Mouse (Mus musculus) right cerebral cortex, adult 18-20 months (tissue): ENCODE measurements around the gene Stab1.

Source experiments
- DNase-seq: peaks from one replicate; pipeline ENCODE4 v3.0.0; 2022; ENCODE audit warnings: mixed read lengths

The Stab1 gene

GRCm38 (mm10) chr14:31161638-31162037 is 6.8 kb downstream of the Stab1 start:
- DNase-seq: no peak

- no peak for DNase-seq
Measured at GRCm38 (mm10) chr14:31161191-31161590, 7.2 kb downstream of the Stab1 start.

DNA sequence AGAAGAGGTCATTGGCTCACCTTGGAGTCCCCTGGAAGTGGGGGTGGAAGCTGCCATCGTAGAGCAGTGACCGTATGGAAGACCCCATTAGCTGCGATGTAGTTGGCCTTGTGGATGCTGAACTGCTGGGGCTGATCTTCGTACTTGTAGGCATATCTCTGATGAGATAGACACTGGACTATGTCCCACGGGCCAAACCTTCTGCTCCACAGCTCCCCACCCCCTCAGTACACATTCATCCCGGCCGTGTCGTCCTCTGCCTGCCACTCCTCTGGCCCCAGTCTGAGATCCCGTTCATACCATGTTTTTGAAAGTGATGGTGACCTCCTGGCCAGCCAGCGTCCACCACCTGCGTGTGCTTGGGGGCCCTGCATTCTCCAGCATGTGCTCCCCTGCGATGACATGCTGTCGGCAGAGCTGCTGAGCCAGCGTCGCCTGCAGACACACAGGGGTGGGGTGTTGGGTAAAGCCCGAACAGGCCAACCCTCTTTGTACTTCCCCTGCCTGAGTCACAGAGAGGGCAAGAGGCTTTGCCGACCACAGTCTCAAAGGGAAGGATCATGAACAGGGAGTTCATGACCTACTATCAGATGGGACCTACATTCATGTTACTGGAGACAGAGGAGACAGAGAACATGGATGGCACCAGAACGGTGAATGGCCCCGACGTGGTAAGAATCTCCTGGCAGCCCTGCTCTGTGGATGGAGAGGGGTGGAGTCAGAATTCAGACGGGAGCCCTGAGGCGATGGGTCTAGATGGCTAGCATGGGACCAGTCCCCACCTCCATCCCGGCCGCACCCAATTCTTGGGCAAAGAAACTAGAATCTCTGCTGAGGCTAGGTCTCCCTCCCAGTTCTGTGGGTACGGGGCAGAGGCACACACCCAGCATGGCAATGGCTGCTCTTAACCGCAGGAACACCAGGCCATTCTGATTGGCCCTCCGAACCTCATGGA is 8.0 kb downstream of the Stab1 start:
- DNase-seq: no peak

- no peak for DNase-seq
Measured at GRCm38 (mm10) chr14:31145694-31146093, 22.7 kb downstream of the Stab1 start.

- no peak for DNase-seq
Measured at GRCm38 (mm10) chr14:31141011-31141410, 27.4 kb downstream of the Stab1 start.

GRCm38 (mm10) chr14:31140141-31140540 is 28.3 kb downstream of the Stab1 start:
- no peak for DNase-seq

- no peak for DNase-seq
Measured at GRCm38 (mm10) chr14:31139666-31140065, 28.8 kb downstream of the Stab1 start.

DNA sequence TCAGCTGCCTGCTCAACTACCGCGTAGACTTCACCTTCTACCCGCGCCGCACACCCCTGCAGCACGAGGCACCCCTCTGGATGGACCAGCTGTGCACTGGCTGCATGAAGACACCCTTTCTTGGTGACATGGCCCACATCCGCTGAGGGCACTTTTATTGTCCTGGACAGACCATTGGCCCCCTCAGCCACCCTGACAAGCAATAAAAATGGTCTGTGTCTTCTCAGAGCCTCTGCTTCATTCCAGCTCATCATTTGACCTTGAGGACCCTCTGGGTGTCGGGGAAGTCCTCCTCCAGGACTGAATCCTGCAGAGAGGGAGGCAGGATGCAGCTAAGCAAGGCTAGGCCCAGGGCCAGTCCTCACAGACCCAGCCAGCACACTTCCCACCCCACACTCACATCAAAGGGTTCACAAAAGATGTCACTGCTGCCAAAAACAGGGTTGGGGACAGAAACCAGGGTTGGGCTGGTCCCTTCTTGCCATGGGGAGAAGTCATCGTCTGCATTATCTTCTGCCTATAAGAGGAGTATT is 29.5 kb downstream of the Stab1 start:
- no peak for DNase-seq

- DNase-seq: no peak
Measured at GRCm38 (mm10) chr14:31138219-31138896, 30.1 kb downstream of the Stab1 start.

DNA sequence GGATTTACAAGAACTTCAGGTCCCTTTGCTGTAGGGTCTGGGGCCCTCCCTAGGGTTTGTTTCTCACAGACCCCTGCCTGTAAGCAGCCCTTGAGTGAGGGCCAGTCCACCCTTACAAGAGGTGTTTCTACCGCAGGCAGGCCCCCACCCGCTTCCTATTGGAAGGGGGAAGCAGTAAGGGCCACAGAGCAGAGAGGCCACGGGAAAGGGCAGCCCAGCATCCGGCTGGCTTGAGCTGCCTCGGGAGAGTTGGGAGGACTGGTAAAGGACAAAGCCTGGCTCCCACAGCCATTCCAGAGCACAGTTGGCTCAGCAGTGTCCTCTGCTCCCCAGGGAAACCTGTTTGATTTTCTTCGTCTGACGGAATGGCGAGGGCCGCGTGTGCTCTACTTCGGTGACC is 30.6 kb downstream of the Stab1 start:
- DNase-seq: no peak

DNA sequence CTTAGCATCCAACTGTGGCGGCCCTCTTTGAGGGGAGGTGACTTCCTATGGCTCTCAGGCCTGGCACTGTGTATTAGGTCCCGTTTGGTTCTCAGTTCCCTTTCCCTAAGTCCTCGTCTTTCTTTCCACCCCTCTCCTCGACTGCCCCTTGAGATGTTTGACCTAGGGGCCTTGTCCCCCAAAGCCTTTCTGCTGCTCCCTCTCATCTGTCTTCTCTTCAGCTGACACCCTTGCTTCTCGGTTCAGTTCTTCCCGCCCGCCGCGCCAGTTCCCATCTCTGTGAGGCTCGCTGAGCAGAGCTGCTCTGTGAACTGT is 31.2 kb downstream of the Stab1 start:
- no peak for DNase-seq

- DNase-seq: no peak
Measured at GRCm38 (mm10) chr14:31136411-31137280, 31.8 kb downstream of the Stab1 start.

DNA sequence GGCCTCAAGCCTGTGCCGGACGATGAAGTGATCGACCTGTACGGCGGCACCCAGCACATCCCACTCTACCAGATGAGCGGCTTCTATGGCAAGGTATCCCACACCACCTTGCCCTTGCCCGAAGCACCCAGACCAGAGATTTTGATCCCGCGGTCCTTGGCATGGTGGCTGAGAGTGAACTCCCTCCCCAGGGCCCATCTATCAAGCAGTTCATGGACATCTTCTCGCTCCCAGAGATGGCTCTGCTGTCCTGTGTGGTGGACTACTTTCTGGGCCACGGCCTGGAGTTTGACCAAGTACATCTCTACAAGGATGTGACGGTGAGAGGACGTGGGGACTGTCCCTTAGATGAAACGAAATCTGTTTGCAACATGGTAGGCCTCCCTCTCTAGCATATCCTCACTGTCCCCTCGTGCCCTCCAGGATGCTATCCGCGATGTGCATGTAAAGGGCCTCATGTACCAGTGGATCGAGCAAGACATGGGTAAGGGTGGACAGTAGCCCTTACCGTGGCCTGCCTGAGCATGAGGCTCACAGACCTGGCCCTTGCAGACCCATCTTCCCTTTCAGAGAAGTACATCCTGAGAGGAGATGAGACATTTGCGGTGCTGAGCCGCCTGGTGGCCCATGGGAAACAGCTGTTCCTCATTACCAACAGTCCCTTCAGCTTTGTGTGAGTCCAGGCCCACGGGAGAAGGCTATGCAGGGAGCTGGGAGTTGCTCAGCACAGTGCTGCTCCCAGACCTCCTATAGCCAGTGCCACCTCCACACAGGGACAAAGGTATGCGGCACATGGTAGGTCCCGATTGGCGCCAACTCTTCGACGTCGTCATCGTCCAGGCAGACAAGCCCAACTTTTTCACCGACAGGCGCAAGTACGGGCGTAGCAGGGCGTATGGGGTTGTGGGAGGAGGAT is 32.7 kb downstream of the Stab1 start:
- DNase-seq: no peak

GRCm38 (mm10) chr14:31134015-31135000 is 34.1 kb downstream of the Stab1 start:
- DNase-seq: no peak

DNA sequence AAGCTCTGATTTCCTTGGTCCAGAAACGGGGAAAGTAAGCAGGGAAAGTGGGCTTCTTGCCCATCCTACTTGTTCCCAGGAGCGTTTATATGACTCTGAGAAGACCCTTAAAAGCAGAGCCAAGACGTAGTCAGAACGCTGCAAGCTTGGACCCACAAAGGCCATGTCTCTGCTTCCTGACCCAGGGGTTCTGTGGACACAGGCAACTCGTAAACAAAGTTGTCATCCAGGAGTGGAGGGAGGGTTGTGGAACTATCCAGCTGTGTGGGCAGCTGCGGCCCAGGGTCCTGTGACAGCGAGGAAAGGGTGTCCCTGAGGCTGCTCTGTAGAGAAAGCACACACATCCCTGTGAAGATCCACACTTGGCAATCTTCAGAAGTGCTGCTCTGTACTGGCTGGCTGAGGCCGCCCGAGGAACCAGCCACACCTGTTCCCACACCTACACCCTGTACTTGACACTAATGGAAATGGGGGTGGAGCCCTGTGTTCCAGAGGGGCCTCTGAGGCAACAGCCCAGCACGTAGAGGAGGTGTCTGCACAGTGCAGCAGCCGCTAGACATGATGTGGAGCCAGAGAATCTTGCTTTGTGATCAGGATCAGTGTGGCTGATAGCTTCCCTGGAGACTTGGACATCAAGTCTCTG is 35.3 kb downstream of the Stab1 start:
- peak; percentile 34 for DNase-seq

DNA sequence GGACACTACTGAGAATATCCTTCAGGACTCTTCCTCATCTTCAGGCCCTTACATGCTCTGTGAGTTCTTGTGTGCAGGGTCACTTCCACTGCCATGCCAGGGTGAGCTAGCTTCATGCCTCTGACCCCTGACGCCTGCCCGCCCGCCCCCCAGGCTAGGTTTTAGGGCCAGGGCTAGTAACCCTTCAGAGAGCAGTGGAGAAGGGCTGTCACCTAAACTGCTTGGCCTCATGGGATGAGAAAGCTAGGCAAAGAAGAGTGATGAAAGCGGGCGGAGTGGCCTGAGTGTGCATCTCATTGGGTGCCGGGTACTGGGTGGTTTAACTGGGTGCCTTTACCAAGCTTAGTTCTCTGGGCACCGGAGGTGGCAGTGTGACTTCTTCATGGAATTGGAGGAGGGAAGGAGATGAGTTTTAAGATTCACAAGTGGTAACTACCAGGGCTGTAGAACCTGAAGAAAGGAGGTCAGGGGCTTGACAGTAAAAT is 35.9 kb downstream of the Stab1 start:
- DNase-seq: no peak

DNA sequence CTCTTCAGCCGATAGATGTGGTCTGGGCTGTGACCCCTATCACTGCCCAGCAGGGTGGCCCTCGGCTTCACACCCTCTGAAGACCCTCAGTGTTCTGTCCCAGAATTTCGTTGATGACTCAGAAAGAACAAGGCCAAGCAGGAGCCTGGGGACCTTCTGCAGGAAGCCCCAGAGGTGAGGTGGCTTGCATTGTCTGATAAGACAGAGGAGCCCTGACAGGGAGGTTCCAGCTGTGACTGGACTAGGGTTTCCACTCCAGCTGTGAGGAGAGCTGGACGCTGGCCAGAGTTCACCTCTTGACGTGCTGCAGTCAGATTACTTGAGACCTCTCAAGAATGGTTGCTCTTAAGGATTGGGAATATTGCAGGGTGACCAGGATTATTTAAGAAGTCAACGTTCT is 36.4 kb downstream of the Stab1 start:
- DNase-seq: no peak

- no peak for DNase-seq
Measured at GRCm38 (mm10) chr14:31131272-31131821, 37.1 kb downstream of the Stab1 start.
